Mouse (Mus musculus): ENCODE results near the gene Hhipl2. TPM values are rescaled to one million over a fixed set of nuclear protein-coding genes. Genes with fewer than 3 reads are reported as not detected.

Hhipl2 gene
- total RNA-seq, 4 experiments from 2014 or later: 0.16 to 1.2 (median 0.32) TPM

Other genes starting within 250 kb of the Hhipl2 start
- 1 to 10 TPM; 4.5 to 6.5 (median 5.4) TPM for gene Disp1, start 196.7 kb upstream of the Hhipl2 start, total RNA-seq (2022)
- gene Aida, start 121.6 kb upstream of the Hhipl2 start, total RNA-seq (2022): 10 to 100 TPM; 47.1 to 53.3 (median 49.8) TPM
- gene Brox, start 120.9 kb upstream of the Hhipl2 start, total RNA-seq (2022): 10 to 100 TPM; 47.5 to 63.0 (median 56.3) TPM
- 100 to 1,000 TPM; 209 to 231 (median 215) TPM for gene Mia3, start 48.7 kb upstream of the Hhipl2 start, total RNA-seq (2022)
- gene Taf1a, start 29.2 kb upstream of the Hhipl2 start, total RNA-seq (2022): 10 to 100 TPM; 19.4 to 22.6 (median 20.0) TPM